Mouse (Mus musculus) induced T-regulatory cell, adult 2 months (primary cell): Measurements from ENCODE around the gene Cacnb2.
"Not testable (repeated sequence)": the region's sequence is repeated elsewhere in the genome, so short reads cannot be mapped to it uniquely, and the experiment has no call there.

Source experiments
- DNase-seq: peaks from one replicate; pipeline ENCODE4 v3.0.0-alpha.2; 2012; ENCODE audit warnings: low read depth

Cacnb2 gene

DNA sequence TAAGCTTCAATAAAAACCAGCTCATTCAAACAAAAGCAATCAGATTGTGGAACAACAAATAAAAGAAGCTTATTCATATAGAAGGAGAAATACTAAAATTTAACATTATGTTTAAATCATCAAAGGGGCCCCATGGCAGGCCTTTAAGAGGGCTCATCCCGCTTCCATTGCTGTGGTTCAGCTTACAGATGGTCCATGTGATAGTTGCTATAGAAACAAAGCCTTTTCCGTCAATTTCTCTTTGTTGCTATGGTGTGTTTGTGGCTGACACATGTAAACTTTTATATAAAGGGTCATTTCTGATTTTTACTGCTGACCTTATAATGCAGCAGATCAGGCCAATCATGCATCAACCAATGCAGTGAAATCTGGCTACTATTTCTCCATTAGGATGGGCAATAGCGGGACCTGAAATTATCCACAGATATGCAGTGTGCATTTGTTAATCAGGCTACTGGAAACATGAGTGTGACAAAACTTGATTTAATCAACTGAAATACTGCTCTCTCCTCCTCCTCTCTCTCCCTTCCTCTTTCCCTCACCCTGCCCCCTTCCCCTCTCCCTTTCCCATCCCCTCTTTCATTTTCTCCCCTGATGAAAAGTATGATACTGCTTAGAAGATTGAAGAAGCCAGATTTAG is 54.4 kb downstream of the Cacnb2 start:
- DNase-seq, result no peak

DNA sequence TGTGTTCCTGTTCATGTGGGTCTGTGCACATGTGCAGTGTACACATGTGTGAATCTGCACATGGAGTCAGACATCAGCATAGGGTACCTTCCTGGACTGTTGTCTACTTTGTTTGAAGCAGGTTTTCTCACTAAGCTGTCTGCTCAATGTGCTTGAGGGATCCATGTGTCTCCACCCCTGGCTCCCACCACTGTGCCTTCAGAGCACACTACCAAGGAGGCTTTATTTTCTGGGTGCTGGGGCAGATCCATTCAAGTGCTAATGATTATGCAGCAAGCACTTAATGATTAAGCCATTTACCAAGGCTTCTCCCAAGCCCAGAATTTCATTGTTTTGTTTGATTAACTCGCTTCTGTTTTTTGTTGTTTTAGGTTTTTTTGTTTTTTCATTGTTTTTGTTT is 62.3 kb downstream of the Cacnb2 start:
- no peak for DNase-seq

DNA sequence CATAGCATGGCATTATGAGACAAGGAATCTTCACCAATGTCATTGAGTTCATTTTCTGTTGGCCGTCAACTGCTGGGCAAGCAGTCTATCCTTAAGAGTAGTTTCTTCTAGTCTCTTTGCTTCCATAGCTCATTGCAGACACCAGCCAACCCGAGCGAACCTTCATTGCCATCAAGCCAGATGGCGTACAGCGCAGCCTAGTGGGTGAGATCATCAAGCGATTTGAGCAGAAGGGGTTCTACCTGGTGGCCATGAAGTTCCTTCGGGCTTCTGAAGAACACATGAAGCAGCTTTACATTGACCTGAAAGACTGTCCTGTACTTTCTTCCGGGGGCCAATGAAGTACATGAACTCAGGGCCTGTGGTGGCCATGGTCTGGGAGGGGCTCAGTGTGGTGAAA is 69.2 kb downstream of the Cacnb2 start:
- DNase-seq, result no peak

DNA sequence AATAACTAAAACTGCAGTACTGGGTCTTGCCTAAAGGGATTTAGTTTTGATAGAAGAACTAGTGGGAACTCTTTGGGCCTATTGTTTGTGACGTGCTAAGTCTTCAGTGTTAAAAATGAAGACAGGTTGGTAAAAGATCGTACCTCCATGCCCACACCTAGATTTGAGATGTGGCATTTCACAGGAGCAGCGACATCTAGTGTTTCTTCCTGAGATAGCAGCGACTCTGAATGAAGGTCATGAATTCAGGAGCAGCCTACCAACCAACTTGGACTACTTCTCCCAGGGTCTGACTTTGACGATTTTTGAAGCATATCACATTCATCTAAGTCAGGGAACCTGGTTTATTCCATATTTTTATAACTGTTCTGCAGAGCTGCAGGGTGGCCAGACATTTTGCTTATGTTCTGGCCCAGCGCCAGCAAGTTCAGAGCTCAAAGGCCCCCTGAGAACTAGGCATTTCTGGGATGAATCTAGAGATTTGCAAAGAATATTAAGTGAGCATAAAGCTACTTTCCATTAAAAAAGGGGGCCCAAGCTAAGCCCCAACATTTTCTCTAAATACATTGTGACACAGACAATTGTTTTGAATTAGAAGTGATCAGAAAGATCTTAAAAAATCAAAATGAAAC is 74.1 kb downstream of the Cacnb2 start:
- peak; percentile 66 for DNase-seq

DNA sequence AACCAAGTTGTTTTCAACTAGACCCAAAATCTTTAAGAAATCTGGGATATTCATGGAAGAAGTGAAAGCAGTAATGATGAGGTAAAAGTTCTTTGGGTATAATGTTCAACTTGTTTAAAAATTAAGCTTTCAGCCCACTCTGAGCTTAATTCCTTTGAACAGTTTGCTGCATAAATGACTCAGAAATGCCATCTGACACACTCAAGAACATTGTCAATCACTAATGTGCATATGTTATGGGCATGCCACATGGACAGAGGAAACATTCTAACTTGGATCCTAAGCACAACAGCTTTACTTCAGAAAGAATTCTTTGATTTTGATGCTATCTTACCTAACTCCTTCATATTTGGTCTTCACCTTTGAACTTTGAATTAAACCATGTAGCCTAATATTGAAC is 81.3 kb downstream of the Cacnb2 start:
- no peak for DNase-seq

DNA sequence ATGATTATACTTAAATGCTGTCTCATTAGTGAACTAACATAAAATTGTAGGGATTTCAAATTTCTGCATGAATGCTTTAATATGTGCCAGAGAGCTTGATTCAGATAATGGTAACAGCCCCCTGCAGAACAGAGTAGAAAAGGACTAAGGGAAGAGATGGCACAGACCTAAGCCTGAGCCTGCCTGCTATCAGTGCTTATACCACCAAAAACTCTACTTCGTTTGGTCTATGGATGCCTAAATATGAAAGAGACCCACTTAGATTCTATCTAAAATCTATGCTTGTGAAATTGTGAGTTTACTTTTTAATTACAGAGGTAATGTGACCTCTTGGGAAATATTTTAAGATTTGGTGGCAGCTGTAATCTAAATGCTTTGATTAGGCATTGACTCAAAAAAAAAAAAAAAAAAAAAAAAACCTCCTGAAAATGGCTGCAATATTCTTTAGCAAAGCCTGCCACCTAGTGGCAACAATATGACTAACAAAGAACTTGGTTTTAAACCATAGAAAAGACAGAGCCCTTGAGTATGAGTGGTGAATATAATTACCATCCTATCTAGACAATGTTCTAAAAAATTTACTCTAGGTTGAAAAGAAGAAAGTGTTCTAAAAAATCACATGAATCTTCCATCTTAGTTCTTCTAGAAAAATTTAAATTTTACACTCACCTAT is 100.2 kb downstream of the Cacnb2 start:
- peak; percentile 59 for DNase-seq

DNA sequence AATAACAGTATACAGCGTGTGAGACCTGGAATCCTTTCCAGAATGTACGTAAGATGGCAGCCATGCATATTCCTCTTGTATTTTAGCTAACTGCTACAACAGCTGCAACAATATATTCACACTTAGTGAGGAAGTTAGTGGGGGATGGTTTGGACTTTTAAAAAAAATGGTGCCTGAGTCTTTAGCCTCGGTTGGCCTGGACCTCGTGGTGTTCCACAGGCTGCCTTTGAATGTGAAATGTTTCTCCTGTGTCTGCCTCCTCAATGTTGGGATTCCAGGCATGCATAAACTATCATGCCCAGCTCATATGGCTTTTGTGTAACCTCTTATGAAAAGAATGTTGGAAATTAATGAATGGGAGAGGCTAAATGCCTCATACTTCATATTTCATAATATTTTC is 100.8 kb downstream of the Cacnb2 start:
- DNase-seq, result no peak

DNA sequence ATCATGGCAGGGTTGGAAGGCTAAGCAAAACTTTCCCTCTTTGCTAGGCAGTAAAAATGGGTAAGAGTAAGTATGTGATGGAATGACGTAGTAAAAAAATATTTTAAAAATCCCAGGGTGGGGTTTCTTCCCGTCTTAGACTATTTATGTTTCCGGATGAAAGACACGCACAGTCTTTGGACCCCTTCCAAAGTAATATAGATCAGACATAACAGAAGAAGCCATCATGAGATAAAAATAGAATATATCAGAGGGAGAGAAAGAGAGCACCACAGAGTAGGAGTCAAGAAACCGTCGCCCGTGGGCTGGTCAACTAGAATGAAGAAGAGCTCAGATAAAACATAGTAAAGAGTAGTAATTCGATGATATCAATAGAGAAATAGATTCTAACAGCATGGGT is 107.4 kb downstream of the Cacnb2 start:
- DNase-seq, result no peak

DNA sequence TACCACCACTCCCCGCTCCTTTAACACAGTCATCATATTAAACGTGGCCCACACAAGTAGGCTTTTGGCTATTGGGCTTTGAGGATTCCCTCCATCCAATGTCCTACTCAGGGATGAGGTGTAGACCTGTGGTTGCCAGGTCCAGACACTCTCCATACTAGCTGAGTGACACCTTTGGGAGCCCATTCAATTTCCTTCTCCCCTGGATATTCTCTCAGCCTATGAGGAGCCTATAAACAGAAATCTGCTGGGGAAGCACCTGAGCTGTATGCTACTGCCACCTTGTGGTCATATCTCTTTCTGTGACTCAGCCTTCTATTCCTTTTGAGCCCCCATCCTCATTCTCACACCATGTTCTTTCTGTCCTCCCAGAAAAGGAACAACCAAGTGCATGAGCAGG is 108.9 kb downstream of the Cacnb2 start:
- peak; percentile 26 for DNase-seq

DNA sequence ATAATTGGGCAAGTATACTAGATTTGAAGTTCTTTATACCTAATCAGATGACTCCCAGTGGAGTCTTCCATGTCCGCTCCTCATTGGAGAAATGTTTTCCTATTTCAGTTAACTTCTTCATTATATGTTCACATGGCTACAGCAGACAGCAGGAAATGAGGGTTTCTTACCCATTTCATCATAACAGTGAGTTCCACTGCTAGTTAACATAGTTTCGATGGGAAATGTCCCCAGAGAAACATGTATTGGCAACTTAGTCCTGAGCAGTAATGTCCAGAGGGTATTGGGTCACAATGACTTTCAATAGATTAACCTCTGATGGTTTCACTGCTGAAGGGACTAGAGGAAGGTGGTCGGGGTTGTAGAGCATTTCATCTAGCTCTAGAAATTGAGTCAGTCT is 110.2 kb downstream of the Cacnb2 start:
- no peak for DNase-seq

DNA sequence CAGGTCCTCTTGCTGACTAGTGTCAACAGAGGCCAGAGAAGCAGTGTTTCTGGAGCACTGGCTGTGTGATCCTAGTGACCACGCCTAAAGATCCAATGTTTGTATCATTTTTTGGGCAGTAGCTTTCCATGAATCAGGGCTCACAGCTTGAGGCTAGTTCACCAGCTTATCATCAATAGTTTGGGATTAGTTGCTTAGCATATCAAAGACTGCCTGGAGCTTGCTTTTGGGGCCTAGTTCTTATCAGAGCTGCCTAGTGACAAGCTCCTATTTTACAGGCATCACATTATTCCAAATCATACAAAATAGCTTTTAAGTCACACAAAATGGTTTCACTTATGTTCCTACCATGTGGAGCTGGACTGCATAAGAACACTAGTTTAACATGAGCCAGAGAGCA is 113.8 kb downstream of the Cacnb2 start:
- no peak for DNase-seq

DNA sequence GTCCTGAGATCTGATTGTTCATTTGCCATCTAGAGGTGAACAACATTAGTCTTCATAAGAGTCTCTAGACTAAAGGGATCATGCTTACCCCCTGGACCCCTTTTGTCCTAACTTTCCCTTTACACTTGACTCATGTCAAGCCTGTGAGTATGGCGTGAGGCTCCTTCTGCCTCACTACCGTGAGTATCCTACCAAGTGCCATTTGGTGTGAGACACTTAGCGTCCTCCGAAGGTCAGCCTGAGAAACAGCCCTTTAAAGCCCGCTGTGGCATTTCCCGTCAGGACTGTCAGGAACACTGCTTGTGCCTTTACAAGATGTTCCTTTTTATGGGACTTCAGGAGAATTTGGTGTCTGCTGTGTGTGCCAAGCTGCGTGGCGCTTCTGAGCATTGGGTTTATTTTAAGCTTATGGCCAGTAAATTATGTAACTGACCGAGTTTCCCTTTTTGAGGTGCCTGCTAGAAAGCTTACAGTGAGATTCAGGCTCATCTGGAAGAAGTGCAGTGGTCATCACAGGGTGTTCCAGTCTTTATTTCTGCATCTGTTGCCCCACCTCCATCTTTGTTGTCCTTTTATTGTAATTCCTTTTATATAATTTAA is 116.3 kb downstream of the Cacnb2 start:
- no peak for DNase-seq

DNA sequence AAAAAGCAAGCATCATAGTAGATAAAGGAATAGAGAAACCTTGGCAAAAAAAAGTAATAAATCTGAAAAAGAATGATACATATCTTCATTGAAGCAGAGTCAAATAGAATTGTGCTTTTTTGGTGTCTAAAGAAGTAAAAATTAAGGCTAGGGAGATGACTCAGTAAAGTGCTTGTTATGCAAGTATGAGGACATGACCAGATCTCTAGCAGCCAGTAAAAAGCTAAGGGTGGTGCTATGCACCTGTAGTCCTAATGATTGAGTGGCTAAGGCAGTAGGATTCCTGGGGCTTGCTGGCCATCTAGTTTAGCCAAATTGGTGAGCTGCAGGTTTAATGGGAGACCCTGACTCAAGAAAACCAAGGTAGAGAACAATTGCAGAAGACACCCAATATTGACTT is 122.5 kb downstream of the Cacnb2 start:
- DNase-seq, result no peak

DNA sequence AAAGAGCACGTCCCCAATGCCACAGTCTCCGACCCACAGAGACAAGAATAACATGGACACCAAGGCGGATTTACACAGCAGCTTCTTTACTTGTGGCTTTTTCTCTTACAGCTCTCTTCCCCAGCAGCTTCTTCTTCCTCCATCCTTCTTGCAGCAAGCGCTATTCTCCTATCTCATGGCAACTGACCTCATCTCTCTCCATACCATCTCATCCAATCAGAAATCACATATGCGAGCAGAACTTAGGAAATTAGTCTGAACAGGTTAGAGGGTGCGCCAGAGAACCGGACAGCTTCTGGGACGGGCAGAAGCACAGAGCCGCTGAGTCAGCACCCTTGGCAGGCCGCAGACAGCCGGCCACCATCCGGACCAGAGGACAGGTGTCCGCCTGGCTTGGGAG is 123.7 kb downstream of the Cacnb2 start:
- not testable (repeated sequence) for DNase-seq

DNA sequence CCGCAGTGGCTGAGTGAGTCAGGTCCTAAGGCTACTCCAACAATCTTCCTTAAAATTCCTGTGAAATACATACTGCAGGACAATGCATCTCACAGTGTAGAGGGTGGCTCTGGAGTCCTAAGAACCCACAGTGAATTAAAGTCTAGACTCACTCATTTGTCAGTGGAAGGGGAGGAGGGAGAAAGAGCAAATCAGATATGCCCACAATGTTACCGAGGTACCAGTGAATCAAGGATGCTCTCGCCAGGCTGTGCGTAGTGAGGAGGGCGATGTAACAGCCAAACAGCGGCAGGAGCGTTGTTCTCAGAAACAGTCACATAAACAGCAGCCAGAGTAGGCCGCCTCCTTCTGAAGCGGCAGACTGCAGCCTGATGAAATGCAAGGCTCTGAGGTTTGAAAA is 136.0 kb downstream of the Cacnb2 start:
- no peak for DNase-seq

DNA sequence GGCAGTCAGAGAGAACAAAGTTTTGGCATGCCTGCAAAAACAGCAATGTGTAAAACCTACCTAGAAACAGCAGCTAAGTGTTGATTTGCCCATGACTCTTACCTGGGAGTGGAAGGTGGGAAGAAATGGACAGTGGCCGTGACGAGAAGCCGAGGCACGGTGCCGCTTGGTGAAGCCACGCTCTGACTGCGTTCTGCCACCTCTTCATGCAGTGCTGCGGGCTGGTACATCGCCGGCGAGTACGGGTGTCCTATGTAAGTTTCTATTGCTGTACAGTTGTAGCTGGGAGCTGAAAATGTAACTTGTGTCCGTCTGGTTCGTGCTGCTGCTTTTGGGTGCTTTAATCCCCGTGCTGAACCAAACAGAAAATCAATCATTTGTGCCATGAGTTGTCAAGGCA is 136.6 kb downstream of the Cacnb2 start:
- DNase-seq, result no peak

DNA sequence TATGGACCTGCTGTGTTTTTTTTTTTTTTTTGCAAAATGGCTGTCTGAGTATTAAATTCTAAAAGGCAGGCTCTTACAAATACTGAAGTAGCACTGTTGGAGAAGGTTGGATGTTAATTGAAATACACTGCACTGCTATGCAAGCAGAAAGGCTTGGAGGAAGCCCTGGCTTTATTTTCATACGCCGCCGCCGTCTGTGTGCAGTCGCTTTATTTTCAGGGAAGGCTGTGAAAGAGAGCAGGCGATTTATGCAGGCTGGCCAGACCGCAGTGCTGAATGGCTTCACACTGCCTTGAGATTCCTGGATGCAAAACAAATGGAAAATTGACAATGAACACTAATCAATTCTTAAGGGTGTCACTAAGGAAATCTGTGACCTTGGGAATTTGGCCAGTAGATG is 137.5 kb downstream of the Cacnb2 start:
- no peak for DNase-seq

DNA sequence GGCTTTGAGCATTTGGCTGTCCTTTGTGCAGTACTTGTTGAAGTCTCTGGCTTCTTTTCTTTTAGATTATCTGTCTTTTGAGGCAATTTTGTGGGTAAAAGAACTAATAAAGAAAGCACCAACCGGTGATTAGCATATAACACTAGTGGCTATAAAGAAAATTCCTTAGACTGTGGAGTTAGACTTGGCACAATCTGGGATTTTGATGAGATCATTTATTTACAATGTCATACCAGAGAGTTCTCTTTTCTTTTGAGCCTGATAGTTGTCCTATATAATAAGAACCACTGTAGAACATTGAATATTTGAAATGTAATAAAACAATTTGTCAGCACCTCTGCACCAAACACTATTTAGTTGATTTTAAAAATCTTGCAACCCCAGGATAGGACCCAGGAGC is 141.9 kb downstream of the Cacnb2 start:
- DNase-seq, result no peak

DNA sequence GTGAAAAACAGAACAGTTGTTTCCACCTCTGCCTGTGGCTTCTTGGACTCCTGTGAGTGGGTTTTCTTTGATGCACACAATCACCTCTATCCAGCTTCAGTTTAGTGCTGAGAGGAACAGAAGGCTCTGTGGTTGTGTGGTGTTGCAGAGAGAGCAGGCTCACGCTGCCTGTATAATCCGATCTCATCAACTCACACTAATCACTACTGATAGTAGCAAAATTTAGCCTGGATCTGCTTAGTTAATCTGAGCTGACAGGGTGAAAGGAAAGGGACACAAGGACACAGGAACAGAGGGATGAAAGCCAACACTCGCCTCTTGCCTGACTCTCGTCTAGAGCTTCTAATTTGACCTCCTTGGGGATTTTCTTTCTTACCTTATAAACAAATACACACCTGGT is 160.0 kb downstream of the Cacnb2 start:
- no peak for DNase-seq

DNA sequence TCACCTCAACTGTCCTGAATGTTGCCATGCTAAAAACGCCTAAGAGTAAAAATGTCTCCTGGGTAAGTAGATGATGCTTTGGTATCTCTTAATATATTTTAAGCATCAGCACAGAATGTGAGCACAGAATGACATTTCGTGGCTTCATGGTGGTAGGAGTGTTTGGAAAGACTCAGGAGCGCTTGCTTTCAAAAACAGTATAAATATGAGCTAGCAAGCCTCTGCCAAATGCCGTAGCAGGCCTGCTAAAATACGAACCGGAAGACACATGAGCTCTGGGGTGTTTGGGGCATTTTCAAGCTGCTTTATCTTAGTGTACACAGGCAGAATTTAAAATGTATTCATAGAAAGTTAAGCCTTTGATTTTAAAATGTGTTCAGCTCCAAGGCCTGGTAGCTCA is 161.0 kb downstream of the Cacnb2 start:
- DNase-seq, result no peak

DNA sequence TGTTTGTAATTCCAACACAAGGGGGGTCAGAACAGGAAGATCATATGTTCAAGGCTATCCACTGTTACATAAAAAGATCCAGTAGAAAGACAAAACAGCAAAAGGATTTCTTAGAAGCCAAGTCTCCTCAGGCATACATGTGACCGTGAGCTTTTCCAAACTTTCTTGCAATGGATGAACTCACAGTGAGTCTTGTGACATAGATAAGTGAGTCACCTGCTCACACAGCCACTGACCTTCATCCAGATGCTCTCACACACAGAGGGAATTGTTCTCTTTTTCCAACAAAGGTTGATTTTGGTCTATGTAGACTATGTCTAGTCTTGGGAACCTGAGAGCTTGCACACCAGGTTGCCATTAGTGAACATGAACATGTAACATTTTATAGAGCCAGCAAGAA is 166.6 kb downstream of the Cacnb2 start:
- no peak for DNase-seq

DNA sequence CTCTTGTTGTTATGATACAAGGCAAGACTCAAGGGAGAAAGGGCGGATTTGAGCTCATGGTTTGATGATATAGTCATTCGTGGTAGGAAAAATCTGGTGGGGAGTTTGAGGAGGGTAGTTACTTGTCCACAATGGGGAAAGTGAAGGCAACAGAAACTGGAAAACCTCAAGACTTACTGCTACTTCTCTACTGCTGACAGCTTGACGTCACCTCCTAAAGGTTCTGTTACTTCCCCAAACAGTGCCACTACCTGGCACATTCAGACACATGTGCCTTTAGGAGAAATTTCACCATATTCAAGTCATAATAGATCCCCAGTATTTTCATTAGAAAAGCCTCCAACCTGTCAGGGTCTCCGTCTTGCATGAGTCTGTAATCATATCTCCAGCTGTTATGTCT is 167.7 kb downstream of the Cacnb2 start:
- DNase-seq, result no peak

DNA sequence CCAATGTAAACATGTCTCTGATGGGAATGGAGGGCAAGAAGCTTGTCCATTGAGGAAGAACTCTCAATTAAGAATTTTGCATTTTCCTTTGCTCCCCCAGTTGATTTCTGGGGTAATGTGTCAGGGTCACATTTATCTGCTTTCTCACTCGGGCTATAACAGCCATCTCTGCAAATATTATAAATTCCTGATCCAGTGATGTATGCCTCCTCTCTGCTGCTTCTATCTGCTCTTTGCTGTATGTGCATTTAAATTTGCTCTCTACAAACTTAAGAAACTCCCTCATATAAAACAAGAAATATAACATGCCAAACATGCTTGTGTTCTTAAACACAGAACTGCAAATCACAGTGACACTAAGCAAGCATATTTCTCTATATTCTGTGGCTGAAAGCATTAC is 171.5 kb downstream of the Cacnb2 start:
- no peak for DNase-seq
